Mouse (Mus musculus): ENCODE results near the gene Mbnl2.

Mbnl2 gene

DNA sequence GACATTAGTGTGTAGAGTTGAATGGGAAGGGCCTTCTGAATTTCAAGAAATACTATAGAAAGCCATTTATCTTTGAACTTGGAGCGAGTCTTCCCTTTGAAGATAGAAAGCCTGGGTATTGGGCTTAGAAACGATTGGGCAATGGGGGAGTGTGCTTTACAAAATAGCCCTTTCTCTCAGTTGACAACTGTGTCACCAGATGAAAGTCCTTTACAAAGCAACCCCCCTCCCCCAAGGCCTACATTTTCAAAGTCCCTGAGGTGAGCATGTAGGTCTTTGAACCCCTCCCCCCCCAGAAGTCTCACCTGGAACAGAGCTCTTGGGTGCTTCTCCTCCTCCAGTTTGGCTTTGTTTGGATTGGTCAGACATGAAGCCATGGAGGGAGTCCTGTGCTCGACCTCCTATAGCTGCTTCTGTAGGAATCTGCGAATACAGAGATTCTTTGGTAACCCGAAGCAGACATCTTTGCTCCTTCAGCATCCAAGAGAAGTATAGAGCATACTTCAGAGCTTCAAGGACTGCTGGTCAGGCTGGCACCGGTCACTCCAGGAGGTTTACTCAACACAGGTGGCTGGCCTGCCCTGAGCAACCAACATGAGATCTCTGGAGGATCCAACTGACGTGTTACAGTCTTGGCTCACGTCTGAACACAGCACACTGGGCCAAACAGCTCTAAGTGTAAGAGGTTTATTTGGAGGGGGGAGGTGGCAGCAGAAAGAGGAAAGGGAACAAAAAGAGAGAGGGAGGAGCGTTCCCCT lies 43.7 kb downstream of the Mbnl2 start:
- 0 out of 2 replicates have a peak, but pooled peaks have one; percentile 43 for ATAC-seq (ENCODE audit: insufficient number of reproducible peaks, low FRiP score, low TSS enrichment)

DNA sequence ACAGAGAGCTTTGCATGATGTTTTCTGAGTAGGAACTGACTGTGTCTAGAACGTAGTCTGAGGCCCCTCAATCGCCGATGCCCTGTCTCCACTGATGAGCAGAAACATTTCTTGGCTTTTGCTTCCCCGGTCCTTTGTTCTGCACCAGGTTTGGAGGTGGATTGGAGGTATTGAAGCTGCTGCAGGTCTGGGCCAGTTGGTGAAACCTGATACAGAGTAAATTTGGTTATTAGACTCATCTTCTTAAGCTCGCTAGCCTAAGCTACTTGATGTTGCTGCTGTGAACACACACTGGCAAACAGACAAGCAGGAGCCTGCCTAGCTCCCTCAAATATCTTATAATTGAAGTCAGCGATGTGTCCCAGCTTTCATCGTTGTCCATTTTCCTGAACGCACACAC lies 46.6 kb downstream of the Mbnl2 start:
- ATAC-seq (ENCODE audit: insufficient number of reproducible peaks, low FRiP score, low TSS enrichment) = no peak

DNA sequence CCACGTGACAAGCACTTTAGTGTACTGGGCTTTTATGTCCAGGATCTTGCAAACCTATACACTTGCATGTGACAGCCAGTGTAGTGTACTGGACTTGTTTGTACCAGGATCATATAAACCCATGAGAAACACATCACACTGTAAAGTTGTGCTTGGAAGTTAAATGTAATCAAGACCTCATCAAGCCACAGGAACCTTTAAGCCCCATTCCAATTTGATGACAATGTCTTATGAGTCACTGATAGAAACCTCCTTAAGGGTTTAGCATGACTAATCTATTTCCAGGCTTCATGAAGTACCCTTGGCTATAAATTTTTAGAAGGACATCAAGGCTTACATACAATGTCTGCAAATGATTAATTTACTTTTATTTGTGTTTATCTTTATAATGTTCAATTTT lies 47.6 kb downstream of the Mbnl2 start:
- no peak for ATAC-seq (ENCODE audit: insufficient number of reproducible peaks, low FRiP score, low TSS enrichment)

DNA sequence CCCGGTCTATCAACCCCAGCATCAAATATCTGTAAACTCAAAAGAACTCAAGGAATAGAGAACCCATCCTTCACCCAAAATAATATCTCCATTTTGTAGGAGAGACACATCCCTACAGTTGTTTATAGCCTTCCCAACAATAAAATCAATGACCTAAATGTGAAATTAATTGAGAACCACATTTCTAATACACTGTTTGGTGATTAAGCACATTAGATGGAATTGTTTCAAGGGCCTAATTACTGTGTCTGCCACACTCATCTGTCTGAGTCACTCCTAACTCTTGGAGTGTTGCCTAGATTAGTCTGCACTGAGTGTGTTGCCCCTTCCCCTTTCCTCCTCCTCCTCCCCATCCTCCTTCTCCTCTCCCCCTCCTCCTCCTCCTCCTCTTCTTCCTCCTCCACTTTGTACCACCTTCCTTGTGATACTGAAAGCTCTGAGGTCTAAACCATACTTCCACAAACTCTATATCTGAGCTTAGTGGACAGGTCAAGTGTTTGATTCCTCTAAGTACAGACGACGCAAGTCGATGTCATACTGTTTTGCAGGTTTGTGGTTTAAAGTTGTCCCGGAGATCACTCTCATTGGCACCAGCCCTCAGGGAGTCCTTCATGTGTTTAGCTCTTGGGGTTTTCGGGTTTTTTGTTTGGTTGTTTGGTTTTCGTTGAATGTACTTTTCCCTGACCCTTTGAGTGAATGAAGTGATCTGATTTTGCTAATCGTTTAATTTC lies 48.8 kb downstream of the Mbnl2 start:
- no peak for ATAC-seq (ENCODE audit: insufficient number of reproducible peaks, low FRiP score, low TSS enrichment)

DNA sequence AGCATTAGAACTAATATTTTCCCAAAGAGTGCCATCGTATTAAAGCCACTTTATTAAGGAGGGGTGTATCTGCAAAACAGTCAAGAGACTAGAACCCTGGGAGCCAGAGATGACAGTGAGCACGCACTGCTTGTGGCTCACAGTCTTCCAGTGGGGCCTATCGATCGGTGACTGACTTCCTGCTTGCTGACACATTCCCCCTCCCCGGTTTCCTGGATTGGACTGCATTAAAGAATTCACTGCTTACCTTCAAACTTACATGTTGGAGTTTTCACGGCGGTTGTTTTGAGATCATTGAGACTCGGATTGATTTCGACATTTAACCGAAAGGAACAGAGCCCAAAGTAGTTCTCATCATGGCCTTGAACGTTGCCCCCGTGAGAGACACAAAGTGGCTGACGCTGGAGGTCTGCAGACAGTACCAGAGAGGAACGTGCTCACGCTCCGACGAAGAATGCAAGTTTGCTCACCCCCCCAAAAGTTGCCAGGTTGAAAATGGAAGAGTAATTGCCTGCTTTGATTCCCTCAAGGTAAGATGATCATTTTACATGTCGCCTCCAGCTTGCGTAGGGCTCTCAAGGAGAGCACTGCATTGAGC lies 49.5 kb downstream of the Mbnl2 start:
- ATAC-seq (ENCODE audit: insufficient number of reproducible peaks, low FRiP score, low TSS enrichment) = no peak

DNA sequence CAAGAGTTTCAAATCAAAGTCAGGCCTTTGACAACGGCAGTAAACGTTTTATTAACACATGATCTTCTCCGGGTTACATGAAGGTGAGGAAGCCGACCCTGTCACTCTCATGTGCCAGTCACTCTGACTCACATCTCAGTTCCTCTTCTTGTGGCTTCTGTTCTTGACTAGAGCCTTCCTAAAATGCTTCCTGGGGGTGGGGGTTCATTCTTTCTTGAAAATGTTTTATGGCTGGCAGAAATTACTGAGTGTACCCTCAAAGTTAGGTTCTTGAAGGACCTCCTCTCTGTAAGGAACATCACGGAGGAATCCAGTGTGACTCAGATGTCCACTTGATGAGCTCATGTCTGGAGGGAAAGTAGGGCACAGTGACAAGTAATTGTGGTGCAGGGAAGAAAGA lies 50.2 kb downstream of the Mbnl2 start:
- no peak for ATAC-seq (ENCODE audit: insufficient number of reproducible peaks, low FRiP score, low TSS enrichment)

DNA sequence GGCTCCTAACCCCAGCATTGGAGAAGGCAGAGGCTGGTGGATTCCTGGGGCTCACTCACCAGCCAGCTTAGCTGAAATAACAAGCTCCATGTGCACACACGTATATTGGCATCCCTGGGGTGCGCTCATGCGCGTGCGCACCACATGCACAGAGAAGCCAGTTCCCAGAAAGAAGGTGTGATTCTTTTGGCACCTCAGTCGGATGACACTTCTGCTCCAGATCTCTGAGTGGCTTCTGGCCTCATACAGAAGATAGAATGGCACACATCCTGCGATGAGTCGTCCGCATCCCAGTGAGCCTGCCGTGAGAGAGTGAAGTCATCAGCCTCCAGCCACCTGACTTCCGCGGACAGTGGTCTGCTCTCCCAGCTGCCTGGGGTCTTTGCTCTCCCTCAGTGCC lies 55.0 kb downstream of the Mbnl2 start:
- peak; percentile 73 for ATAC-seq (ENCODE audit: insufficient number of reproducible peaks, low FRiP score, low TSS enrichment)

DNA sequence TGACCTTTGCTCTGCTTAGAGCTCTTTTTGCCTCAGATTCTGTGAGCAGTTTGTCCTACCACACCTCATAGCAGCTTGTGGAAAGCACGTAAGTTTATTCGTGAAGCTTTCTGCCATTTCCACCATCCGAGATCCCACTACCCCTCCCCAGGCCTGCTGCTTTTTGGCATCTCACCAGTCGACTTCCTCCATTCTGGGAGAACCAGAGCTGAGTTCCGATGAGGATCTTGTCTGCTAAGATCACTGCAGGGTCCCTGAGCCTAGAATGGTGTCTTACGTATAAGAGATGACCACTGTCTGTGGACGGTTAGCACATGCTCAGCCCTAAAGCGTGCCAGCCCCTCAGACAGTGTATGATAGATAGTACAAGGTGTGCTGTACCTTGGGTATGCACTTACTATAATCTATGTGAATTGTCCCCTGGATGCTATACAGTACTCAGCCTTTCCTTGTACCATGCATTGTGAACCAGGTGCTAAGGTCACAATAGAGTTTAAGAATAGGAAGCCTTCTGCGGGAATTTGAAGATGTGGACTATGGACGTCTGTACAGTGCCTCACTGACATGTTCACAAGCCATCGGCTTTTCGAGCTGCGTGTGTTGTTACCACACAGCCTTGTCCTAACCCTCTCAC lies 55.5 kb downstream of the Mbnl2 start:
- 0 out of 2 replicates have a peak, but pooled peaks have one; percentile 13 for ATAC-seq (ENCODE audit: insufficient number of reproducible peaks, low FRiP score, low TSS enrichment)

DNA sequence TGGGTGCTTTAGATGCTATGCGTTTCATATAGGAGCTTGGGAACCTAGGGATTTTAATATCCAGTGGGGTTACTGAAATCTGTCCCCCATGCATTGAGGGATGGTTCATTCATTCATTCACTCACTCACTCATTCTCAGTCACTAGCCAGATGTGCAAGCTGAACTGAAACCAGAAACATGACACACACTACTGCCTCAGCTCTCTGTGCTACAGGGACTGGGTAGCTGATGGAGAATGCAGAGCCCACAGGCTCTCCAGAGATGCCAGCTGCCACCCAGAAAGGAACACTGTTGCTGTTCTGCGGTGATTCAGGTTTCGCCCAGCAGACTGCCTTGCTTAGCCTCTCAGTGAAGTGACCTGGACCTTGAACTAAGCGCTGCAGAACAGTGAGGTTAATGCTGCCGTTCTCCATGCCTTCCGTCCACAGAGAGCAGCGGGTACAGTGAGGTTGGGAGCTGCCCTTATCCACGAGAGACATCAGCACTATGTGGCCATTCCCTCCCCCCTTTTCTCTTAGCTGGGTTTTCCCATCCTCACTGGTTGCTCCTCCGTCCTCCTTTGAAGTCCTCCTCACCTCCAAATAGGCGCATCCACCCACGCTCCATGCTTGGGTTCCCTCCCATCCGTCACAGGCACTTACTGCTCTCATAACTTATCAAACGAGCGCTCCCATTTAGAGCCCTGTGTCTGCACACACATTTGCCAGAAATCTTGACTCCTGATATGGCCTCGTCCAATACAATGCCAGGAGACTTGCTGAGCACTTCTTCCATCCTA lies 58.2 kb downstream of the Mbnl2 start:
- no peak for ATAC-seq (ENCODE audit: insufficient number of reproducible peaks, low FRiP score, low TSS enrichment)

DNA sequence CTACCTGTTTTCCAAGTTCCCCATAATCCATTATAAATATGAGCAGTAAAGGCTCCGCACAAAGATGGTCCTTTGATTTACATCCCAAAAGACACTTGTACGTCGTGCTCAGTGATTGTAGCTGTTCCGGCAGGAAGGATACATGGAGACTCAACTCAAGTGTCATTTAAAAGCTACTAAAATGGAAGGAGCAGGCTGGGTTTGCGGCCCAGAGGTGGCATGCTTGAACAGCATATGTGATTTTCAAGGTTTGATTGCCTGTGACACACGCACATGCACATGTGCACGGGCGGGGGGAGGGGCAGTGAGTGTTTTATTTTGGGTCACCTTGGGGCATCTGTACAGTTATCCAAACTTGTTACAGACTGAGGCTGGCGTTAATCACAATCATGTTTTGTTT lies 59.9 kb downstream of the Mbnl2 start:
- ATAC-seq (ENCODE audit: insufficient number of reproducible peaks, low FRiP score, low TSS enrichment) = no peak

DNA sequence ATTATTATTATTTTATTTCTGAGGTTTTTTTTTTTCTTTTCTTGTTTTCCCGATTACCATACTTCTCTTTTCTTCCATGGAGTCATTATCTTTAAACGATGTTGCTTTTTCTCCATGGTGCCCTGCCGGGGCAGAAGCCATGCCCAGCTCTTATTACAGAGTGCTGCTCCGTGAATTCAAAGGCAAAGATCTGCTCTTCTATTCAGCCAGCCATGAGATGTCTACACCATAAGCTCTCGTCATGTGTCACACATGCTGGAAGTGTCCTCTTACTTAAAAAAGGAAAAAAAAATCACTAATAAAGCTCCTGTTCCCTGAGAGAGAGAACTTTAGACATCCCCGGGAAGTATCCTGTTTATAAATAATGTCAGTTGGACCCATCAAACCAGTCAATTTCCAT lies 60.4 kb downstream of the Mbnl2 start:
- no peak for ATAC-seq (ENCODE audit: insufficient number of reproducible peaks, low FRiP score, low TSS enrichment)

DNA sequence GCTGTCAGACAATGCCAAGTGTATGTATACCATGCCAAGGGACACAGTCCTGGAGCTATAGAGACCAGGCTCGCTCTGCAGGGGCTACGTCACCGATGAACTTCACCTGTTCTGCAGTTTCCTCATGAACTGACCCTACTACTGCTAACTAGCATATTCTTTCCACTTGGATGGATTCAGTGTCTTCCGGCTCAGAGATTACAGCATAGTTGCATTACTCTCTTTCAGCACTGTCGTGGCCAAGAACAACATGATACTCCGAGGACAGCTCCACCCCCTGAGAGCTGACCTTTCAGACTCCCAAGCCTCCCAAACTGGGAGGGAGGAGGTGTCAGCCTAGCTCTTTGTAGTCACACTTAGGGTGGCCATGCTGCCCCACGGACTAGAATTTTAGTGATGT lies 60.9 kb downstream of the Mbnl2 start:
- ATAC-seq (ENCODE audit: insufficient number of reproducible peaks, low FRiP score, low TSS enrichment) = 0 out of 2 replicates have a peak, but pooled peaks have one; percentile 21

DNA sequence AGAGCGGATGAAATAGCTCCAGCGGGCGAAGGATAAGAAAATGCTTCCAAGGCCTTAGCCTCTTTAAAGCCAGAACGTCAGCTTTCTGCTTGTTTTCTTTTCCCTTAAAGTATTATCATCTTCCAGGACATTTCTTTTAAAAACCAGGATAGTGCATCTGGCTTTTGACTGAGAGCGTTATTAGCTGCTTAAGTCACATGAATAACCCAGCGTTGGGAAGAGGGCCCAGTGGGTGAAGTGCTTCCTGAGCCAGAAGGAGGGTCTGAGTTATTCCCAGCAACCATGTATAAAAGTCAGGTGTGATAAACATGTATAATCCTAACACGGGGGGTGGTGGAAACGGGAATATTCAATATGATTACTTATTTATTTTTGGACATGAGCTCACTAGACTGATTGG lies 61.4 kb downstream of the Mbnl2 start:
- no peak for ATAC-seq (ENCODE audit: insufficient number of reproducible peaks, low FRiP score, low TSS enrichment)

DNA sequence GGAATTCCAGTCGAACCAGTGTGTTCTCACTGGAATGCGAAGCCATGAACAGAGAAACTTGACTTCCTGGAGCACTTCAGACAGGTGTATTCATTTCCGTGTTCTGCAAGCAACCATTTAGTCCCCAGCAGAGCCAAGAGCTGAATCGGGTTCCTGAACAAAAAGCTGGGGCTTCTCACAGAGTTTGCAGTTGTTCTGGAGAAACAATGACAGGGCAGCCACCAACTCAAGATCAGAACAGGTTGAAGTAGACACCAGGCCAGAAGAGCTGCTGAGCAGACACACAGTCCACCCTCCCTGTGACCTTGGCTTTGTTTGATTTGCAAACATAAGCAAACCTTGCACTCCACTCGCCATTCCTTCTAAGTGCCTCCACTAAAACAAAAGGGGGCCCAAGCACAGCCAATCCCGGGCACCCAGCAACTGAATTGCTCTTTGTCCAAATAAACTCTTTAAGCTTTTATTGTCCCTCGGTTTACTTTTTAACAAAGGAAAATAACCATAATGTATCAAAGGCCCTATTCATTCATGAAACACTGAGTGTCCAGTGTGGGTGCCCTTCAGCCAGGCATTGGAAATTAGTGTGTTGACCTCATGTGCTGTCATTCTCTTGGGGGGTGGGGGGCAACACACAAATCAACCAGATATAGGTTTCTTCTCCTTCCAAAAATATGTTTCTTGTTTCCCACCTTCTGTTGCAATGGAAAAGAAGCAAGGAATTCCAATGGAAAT lies 62.4 kb downstream of the Mbnl2 start:
- ATAC-seq (ENCODE audit: insufficient number of reproducible peaks, low FRiP score, low TSS enrichment) = no peak

DNA sequence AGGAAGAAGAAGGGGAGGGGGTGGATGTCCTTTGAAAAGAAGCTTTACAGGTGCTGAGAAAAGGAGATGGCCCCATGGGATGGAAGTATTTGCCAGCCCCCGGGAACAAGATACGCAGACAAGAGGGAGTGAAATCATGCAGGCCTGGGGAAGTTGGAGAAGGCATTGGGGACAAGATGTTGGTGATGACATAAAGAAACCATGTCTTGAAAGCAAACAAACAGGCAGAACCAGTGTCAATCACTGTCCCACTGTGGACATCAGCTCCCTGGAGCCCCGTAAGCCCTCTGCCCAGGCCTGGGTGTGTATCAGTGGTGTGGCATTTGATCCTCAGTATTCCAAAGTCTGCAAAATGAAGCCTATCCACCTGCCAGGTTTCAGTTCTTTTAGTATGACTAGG lies 63.2 kb downstream of the Mbnl2 start:
- ATAC-seq (ENCODE audit: insufficient number of reproducible peaks, low FRiP score, low TSS enrichment) = no peak

DNA sequence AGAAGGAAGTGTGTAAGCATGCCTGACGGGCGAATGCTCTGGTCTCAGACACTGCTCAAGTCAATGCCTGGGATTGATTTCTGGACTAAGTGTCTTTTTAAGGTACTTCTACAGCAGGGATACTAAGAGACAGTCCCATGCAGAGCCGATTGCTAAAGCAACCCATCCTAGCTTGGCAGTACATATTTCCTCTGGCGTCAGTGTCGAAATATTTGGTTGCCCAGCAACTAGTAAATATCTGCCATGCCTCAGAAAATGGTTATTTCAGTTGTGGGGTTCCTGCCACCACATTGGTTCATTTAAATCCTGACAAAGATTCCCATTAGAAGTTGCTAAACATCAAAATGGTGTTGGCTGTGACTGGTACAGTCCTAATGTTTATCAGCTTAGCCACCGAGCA lies 66.4 kb downstream of the Mbnl2 start:
- no peak for ATAC-seq (ENCODE audit: insufficient number of reproducible peaks, low FRiP score, low TSS enrichment)

DNA sequence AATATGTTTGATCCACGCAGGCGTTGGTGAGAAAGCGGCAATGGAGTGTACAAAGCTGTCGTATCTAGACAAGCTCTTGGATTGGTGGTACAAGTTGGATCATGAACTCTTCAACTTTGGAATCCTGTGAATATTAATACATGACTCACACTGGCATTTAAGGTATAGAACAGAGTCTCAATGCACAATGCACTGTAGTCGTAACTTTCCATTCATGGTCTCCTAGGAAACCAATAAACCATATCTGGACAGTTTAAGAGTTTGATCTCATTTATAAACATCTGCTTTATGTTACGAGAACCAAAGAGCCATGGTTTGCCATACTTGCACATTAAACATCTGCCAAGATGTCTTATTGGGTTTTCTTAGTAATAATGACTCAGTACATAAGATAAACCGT lies 66.9 kb downstream of the Mbnl2 start:
- no peak for ATAC-seq (ENCODE audit: insufficient number of reproducible peaks, low FRiP score, low TSS enrichment)

DNA sequence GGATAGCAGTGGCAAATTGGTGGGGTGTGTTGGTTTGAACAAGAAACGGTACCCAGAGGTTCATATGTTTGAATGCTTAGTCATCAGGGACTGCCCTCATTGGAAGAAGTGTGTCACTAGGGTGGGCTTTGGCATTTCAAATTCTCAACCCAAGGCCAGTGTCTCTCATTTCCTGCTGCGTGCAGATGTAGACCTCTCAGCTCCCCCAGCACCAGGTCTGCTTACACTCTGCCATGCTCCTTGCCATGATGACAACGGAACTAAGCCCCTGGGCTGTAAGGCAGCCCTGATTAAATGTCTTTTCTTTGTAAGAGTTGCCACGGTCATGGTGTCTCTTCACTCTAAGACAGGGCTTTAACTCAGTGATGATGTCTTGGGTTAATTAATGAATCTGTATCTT lies 69.2 kb downstream of the Mbnl2 start:
- ATAC-seq (ENCODE audit: insufficient number of reproducible peaks, low FRiP score, low TSS enrichment) = no peak

DNA sequence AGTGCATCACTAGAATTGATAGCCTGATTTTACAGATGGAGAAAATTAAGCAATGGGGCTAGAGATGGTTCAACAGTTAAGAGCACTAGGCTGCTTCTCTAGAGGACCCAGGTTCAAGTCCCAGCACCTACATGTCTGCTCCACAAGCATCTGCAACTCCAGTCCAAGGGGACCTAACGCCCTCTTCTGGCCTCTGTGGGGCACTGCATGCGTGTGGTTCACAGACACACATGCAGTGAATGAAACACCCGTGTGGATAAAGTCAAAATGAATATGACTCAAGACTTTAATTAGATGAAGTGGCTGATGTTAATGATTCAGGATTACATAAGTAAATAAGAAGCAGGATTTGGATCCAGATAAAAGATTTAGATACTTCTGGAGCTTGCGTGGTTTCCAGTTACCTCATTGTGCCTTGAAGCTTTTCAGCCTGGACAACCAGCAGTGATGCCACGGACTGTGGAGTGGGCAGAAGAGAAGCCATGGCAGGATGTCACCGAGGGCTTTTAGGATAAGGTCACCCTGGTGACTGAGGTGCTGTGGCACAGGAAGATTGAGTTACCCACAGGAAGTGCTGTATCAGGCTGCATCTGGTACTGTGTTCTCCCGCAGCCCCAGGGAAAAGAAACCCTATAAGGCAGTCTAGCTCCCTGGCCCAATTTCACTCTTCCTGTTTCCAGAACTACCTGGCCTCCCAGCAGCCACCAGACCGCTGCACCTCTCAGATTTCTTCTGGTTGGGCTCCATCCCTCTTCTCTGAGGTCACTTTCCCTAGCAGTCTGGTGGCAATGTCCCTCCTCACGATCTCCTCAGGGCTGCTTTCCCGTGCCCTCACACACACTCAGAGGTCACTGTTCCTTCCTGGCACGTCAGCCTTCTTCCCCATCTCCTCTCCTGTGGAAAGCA lies 72.2 kb downstream of the Mbnl2 start:
- ATAC-seq (ENCODE audit: insufficient number of reproducible peaks, low FRiP score, low TSS enrichment) = no peak
